Comparison of ENCODE assay signal across 20 mouse cellular contexts in genomic region chr5:34998754-34999153, GRCm38 (mm10). TPM values are rescaled to one million over a fixed set of nuclear protein-coding genes. Genes with fewer than 3 reads are reported as not detected.
DNase-seq lines count a peak whose midpoint lies in the region; ATAC-seq and TF ChIP-seq lines count a peak whose summit lies in the region.
"Had no signal": no experiment of that assay in that cellular context is flagged by ENCODE, and none has a peak within 500 bp of the region (broad histone marks: within the 10 kb centered on the region; RNA-seq: fewer than 3 reads in every experiment).

No protein-coding gene starts in this region.

- H3K9ac ChIP-seq in embryonic facial prominence, embryonic 12.5 days: no peak overlapping the region
- no peak overlapping the region for H3K9ac ChIP-seq in forebrain, postnatal 0 days
- H3K9ac ChIP-seq: heart, embryonic 15.5 days; liver, postnatal 0 days; neural tube, embryonic 13.5 days had no signal

- 38% methylated on average over 3 of the region's 3 CpGs for WGBS in embryonic facial prominence, embryonic 12.5 days
- WGBS in embryonic facial prominence, embryonic 10.5 days: 46% methylated on average over 3 of the region's 3 CpGs
- 31% methylated on average over 3 of the region's 3 CpGs for WGBS in limb, embryonic 10.5 days
- 58% methylated on average over 3 of the region's 3 CpGs for WGBS in forebrain, postnatal 0 days

- peak overlapping the region; percentile 41; the same call in 1 of the 2 replicates for H3K27ac ChIP-seq in embryonic facial prominence, embryonic 12.5 days
- H3K27ac ChIP-seq in embryonic facial prominence, embryonic 10.5 days (replicated peaks): no peak overlapping the region
- H3K27ac ChIP-seq in left cerebral cortex, adult 2 months: peak overlapping the region; percentile 0; the same call in 1 of the 2 replicates
- 0 out of 2 replicates have a peak overlapping the region, but pooled peaks have one; percentile 46 for H3K27ac ChIP-seq in limb, embryonic 10.5 days
- H3K27ac ChIP-seq in forebrain, postnatal 0 days (ENCODE audit: low read depth, low read length): no peak overlapping the region
- H3K27ac ChIP-seq: kidney, postnatal 0 days; macrophage; neural tube, embryonic 13.5 days had no signal

- H3K36me3 ChIP-seq in embryonic facial prominence, embryonic 12.5 days: peaks cover 18% of the 10 kb centered on the region; the same call in 1 of the 2 replicates
- H3K36me3 ChIP-seq in embryonic facial prominence, embryonic 10.5 days (replicated peaks): peaks cover 79% of the 10 kb centered on the region
- peaks cover 59% of the 10 kb centered on the region for H3K36me3 ChIP-seq in limb, embryonic 10.5 days
- no peaks in the 10 kb centered on the region for H3K36me3 ChIP-seq in forebrain, postnatal 0 days (ENCODE audit: insufficient read depth)
- H3K36me3 ChIP-seq: G1E; heart, embryonic 15.5 days; neural tube, embryonic 13.5 days had no signal

- peaks cover 15% of the 10 kb centered on the region for H3K4me1 ChIP-seq in embryonic facial prominence, embryonic 12.5 days
- H3K4me1 ChIP-seq in embryonic facial prominence, embryonic 10.5 days: peaks cover 30% of the 10 kb centered on the region
- peaks cover 16% of the 10 kb centered on the region for H3K4me1 ChIP-seq in limb, embryonic 10.5 days
- H3K4me1 ChIP-seq in forebrain, postnatal 0 days (ENCODE audit: insufficient read depth): peaks cover 9% of the 10 kb centered on the region

- no peaks in the 10 kb centered on the region for H3K27me3 ChIP-seq in embryonic facial prominence, embryonic 12.5 days
- H3K27me3 ChIP-seq in embryonic facial prominence, embryonic 10.5 days (replicated peaks; ENCODE audit: low read depth, poor library complexity, severe bottlenecking): no peaks in the 10 kb centered on the region
- H3K27me3 ChIP-seq in limb, embryonic 10.5 days (ENCODE audit: low read depth, poor library complexity, severe bottlenecking): no peaks in the 10 kb centered on the region
- H3K27me3 ChIP-seq in forebrain, postnatal 0 days (ENCODE audit: insufficient read depth, low read length): no peaks in the 10 kb centered on the region
- H3K27me3 ChIP-seq: heart, embryonic 15.5 days; neural tube, embryonic 13.5 days had no signal

- TF ChIP-seq CTCF in left cerebral cortex, adult 2 months (IDR thresholded peaks at IDR 0.05): no peak
- TF ChIP-seq CTCF in forebrain, postnatal 0 days (IDR thresholded peaks at IDR 0.05; ENCODE audit: low read depth): no peak

- ATAC-seq in embryonic facial prominence, embryonic 12.5 days (ENCODE audit: insufficient number of reproducible peaks, insufficient read depth, low FRiP score, low TSS enrichment): no peak
- ATAC-seq in forebrain, postnatal 0 days: no peak
- ATAC-seq: hindbrain, postnatal 0 days; liver, postnatal 0 days; midbrain, embryonic 16.5 days had no signal

- H3K4me3 ChIP-seq in embryonic facial prominence, embryonic 12.5 days: no peak overlapping the region
- no peak overlapping the region for H3K4me3 ChIP-seq in embryonic facial prominence, embryonic 10.5 days
- H3K4me3 ChIP-seq in left cerebral cortex, adult 2 months: no peak overlapping the region; the same call in 1 of the 2 replicates
- no peak overlapping the region for H3K4me3 ChIP-seq in limb, embryonic 10.5 days
- H3K4me3 ChIP-seq in forebrain, postnatal 0 days (ENCODE audit: low read depth, low read length): no peak overlapping the region
- H3K4me3 ChIP-seq: heart, embryonic 15.5 days; neural tube, embryonic 13.5 days had no signal

- intact Hi-C loops in left cerebral cortex, adult 2 months (cut with DNase I): no loop called here

- H3K9me3 ChIP-seq in embryonic facial prominence, embryonic 12.5 days: no peaks in the 10 kb centered on the region
- no peaks in the 10 kb centered on the region for H3K9me3 ChIP-seq in embryonic facial prominence, embryonic 10.5 days
- H3K9me3 ChIP-seq in limb, embryonic 10.5 days (replicated peaks): no peaks in the 10 kb centered on the region
- no peaks in the 10 kb centered on the region for H3K9me3 ChIP-seq in forebrain, postnatal 0 days (ENCODE audit: low read length)
- H3K9me3 ChIP-seq: G1E; heart, embryonic 15.5 days; neural tube, embryonic 13.5 days had no signal

- no peak overlapping the region for H3K4me2 ChIP-seq in embryonic facial prominence, embryonic 12.5 days (replicated peaks)
- no peak overlapping the region for H3K4me2 ChIP-seq in forebrain, postnatal 0 days (ENCODE audit: low read depth)
- H3K4me2 ChIP-seq: heart, embryonic 15.5 days; neural tube, embryonic 13.5 days had no signal

- no peak for DNase-seq in embryonic facial prominence, embryonic 10.5 days (ENCODE audit: low spot score)
- DNase-seq in left cerebral cortex, adult 2 months (ENCODE audit: extremely low spot score in 1 of 2, low spot score in 2 of 2): no peak
- DNase-seq in left cerebral cortex, adult 8-10 months (ENCODE audit: low spot score in 2 of 2): no peak
- DNase-seq in WW6 (ENCODE audit: low read depth, low spot score): peak; percentile 39
- DNase-seq in limb, embryonic 10.5 days (ENCODE audit: low spot score): no peak
- no peak for DNase-seq in cerebellum, postnatal 36 days
- DNase-seq in forebrain, postnatal 0 days: no peak
- DNase-seq: cerebellum, adult 11-12 months; gastrocnemius, postnatal 36 days; liver, postnatal 0 days; right cerebral cortex, postnatal 4 days; thymus, postnatal 14 days had no signal

RNA-seq across cellular contexts. Expression of gene Hgfac, which starts 42.6 kb away (rescaled TPM):
- 0.67 and 0.90 TPM in 2 replicates for polyA plus RNA-seq in embryonic facial prominence, embryonic 12.5 days (2016; fragmentation: Nextera tagmentation; extraction: Ambion mirVana)
- 0.08 and 0.82 TPM in 2 replicates for polyA plus RNA-seq in embryonic facial prominence, embryonic 10.5 days (2016; fragmentation: Nextera tagmentation; extraction: Ambion mirVana)
- total RNA-seq in left cerebral cortex, adult 2 months (2021): 1 to 10 TPM in 1 of 2 experiments, under 1 TPM in 1; 0.87 to 1.7 TPM
- total RNA-seq in left cerebral cortex, adult 8-10 months (2022): under 1 TPM; 0.39 to 0.95 (median 0.66) TPM
- polyA plus RNA-seq in limb, embryonic 10.5 days (2016; fragmentation: Nextera tagmentation; extraction: Ambion mirVana): 0.15 TPM in 1 of 2 replicates, not detected in the other
- 0.69 and 2.1 TPM in 2 replicates for total RNA-seq in forebrain, postnatal 0 days (2014; rRNA removed)
- polyA plus RNA-seq in forebrain, postnatal 0 days (2015; fragmentation: Nextera tagmentation; extraction: Ambion mirVana): 0.36 TPM in 1 of 2 replicates, not detected in the other
- polyA plus RNA-seq: G1E; hindbrain, postnatal 0 days; macrophage had no signal

RNA-seq across cellular contexts. Expression of gene Rgs12, which starts 49.5 kb away (rescaled TPM):
- 55.0 and 56.3 TPM in 2 replicates for polyA plus RNA-seq in embryonic facial prominence, embryonic 12.5 days (2016; fragmentation: Nextera tagmentation; extraction: Ambion mirVana)
- polyA plus RNA-seq in embryonic facial prominence, embryonic 10.5 days (2016; fragmentation: Nextera tagmentation; extraction: Ambion mirVana): 52.7 and 54.5 TPM in 2 replicates
- 10 to 100 TPM; 40.5 to 48.3 TPM for total RNA-seq in left cerebral cortex, adult 2 months (2021)
- 10 to 100 TPM; 43.3 to 59.1 (median 45.4) TPM for total RNA-seq in left cerebral cortex, adult 8-10 months (2022)
- polyA plus RNA-seq in limb, embryonic 10.5 days (2016; fragmentation: Nextera tagmentation; extraction: Ambion mirVana): 42.7 and 53.8 TPM in 2 replicates
- 60.0 and 73.8 TPM in 2 replicates for total RNA-seq in forebrain, postnatal 0 days (2014; rRNA removed)
- 32.3 and 34.5 TPM in 2 replicates for polyA plus RNA-seq in forebrain, postnatal 0 days (2015; fragmentation: Nextera tagmentation; extraction: Ambion mirVana)

RNA-seq across cellular contexts. Expression of gene Dok7, which starts 57.8 kb away (rescaled TPM):
- 2.0 and 2.3 TPM in 2 replicates for polyA plus RNA-seq in embryonic facial prominence, embryonic 12.5 days (2016; fragmentation: Nextera tagmentation; extraction: Ambion mirVana)
- 0.34 and 0.35 TPM in 2 replicates for polyA plus RNA-seq in embryonic facial prominence, embryonic 10.5 days (2016; fragmentation: Nextera tagmentation; extraction: Ambion mirVana)
- total RNA-seq in left cerebral cortex, adult 2 months (2021): 10 to 100 TPM; 22.3 to 26.0 TPM
- 10 to 100 TPM; 21.8 to 27.7 (median 24.6) TPM for total RNA-seq in left cerebral cortex, adult 8-10 months (2022)
- polyA plus RNA-seq in limb, embryonic 10.5 days (2016; fragmentation: Nextera tagmentation; extraction: Ambion mirVana): 0.26 and 0.31 TPM in 2 replicates
- total RNA-seq in forebrain, postnatal 0 days (2014; rRNA removed): 15.0 and 16.4 TPM in 2 replicates
- polyA plus RNA-seq in forebrain, postnatal 0 days (2015; fragmentation: Nextera tagmentation; extraction: Ambion mirVana): 9.6 and 10.1 TPM in 2 replicates
- total RNA-seq: G1E had no signal
- polyA plus RNA-seq: G1E had no signal

Comparison
In these comparisons a context has a peak if more than half of its experiments do, and no peak if none do; other contexts are left out.
1. H3K27ac ChIP-seq: peak in embryonic facial prominence, embryonic 12.5 days (single experiment), left cerebral cortex, adult 2 months (single experiment) and limb, embryonic 10.5 days (single experiment); none in embryonic facial prominence, embryonic 10.5 days (single experiment) and forebrain, postnatal 0 days (single experiment).